In the genomic region with DNA sequence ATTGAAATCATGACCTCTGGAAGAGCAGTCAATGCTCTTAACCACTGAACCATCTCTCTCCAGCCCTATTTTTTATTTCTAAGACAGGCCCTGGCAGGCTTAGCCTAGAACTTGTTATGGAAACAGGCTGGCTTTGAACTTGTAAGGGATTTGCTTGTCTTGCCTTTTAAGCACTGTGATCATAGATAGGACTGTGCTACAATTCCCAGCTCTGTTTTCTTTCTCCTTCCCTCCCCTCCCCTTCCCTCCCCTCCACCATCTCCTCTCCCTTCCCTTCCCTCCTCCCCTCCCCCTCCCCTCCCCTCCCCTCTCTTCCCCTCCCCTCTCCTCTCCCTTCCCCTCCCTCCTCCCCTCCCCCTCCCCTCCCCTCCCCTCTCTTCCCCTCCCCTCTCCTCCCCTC, we compare ENCODE assay signal across 7 mouse cellular contexts.
"Had no signal": no experiment of that assay in that cellular context is flagged by ENCODE, and none has a peak within 500 bp of the region (broad histone marks: within the 10 kb centered on the region; RNA-seq: fewer than 3 reads in every experiment).

No protein-coding gene starts in this region.

- DNase-seq: lung, adult 2 months; lung, postnatal 14 days; lung, postnatal 36 days; right cerebral cortex, postnatal 14 days; thymus, adult 2 months; thymus, postnatal 25 days; thymus, postnatal 4 days had no signal
